In the genomic region with DNA sequence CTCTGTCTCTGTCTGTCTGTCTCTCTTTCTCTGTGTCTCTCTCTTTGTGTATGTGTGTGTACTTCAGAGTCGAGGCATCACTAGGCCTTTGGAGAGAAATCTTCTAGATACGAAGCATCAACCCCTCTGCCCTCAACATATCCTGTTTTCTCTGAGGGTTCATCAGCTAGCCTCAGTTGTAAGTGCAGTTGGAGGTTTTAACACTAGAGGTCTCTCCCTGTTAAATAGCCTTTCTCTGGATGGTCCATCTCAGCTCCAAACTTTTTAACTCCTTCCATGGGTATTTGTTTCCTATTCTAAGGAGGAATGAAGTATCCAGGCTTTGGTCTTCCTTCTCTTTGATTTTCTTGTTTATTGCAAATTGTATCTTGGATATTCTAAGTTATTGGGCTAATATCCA, we compare ENCODE assay signal across 25 mouse cellular contexts.
A peak's percentile ranks its signal among the peaks of the same experiment; 100 is the strongest.
DNase-seq lines count a peak whose midpoint lies in the region; ATAC-seq and TF ChIP-seq lines count a peak whose summit lies in the region.
"Had no signal": no experiment of that assay in that cellular context is flagged by ENCODE, and none has a peak within 500 bp of the region (broad histone marks: within the 10 kb centered on the region; RNA-seq: fewer than 3 reads in every experiment).

No protein-coding gene starts in this region.

- WGBS in kidney, postnatal 0 days = 70% methylated on average over 2 of the region's 2 CpGs

- no peaks in the 10 kb centered on the region for H3K9me3 ChIP-seq in kidney, postnatal 0 days (replicated peaks; ENCODE audit: low read length)
- H3K9me3 ChIP-seq: embryonic facial prominence, embryonic 12.5 days; forebrain, embryonic 12.5 days; heart, embryonic 15.5 days; limb, embryonic 13.5 days; liver, embryonic 12.5 days; midbrain, embryonic 10.5 days had no signal

- no peak overlapping the region for H3K4me2 ChIP-seq in kidney, postnatal 0 days (ENCODE audit: low read length)
- H3K4me2 ChIP-seq: embryonic facial prominence, embryonic 12.5 days; forebrain, embryonic 12.5 days; heart, embryonic 15.5 days; limb, embryonic 13.5 days; liver, embryonic 12.5 days had no signal

- peak; percentile 64; the same call in 1 of the 2 replicates for ATAC-seq in frontal cortex, adult (ENCODE audit: low TSS enrichment)
- no peak for ATAC-seq in kidney, postnatal 0 days (replicated peaks; ENCODE audit: low FRiP score, low read depth)
- ATAC-seq: liver, embryonic 12.5 days had no signal

- H3K27me3 ChIP-seq in kidney, postnatal 0 days (ENCODE audit: insufficient read depth, low read length) = no peaks in the 10 kb centered on the region
- H3K27me3 ChIP-seq: embryonic facial prominence, embryonic 12.5 days; forebrain, embryonic 12.5 days; heart, embryonic 15.5 days; limb, embryonic 13.5 days; liver, embryonic 12.5 days had no signal

- H3K36me3 ChIP-seq in kidney, postnatal 0 days (ENCODE audit: insufficient read depth, low read length) = no peaks in the 10 kb centered on the region
- H3K36me3 ChIP-seq: embryonic facial prominence, embryonic 12.5 days; forebrain, embryonic 12.5 days; heart, embryonic 15.5 days; limb, embryonic 13.5 days; liver, embryonic 12.5 days; midbrain, embryonic 10.5 days had no signal

- no peak for DNase-seq in frontal cortex, postnatal 10 days (ENCODE audit: low spot score in 2 of 2)
- DNase-seq in kidney, postnatal 0 days (ENCODE audit: low spot score) = no peak
- DNase-seq in kidney, postnatal 25 days = no peak
- peak; percentile 1 for DNase-seq in 416B (ENCODE audit: low read depth)
- DNase-seq in R1 (ENCODE audit: low read depth, low spot score) = peak; percentile 10
- no peak for DNase-seq in spleen, postnatal 10 days (ENCODE audit: low spot score in 2 of 2)
- DNase-seq in adrenal gland, postnatal 36 days = no peak
- DNase-seq: cerebellum, adult 18-20 months; cerebellum, postnatal 14 days; gastrocnemius, postnatal 14 days; heart, adult 18-20 months; heart, postnatal 4 days; kidney, adult 18-20 months; lung, adult 18-20 months; lung, postnatal 10 days; right cerebral cortex, postnatal 25 days; spleen, adult 18-20 months had no signal

- peak; percentile 18; the same call in 1 of the 2 replicates for TF ChIP-seq CTCF in kidney, postnatal 0 days (IDR thresholded peaks at IDR 0.05; ENCODE audit: low read depth)

- H3K4me1 ChIP-seq in kidney, postnatal 0 days (replicated peaks; ENCODE audit: insufficient read depth, low read length) = no peaks in the 10 kb centered on the region
- H3K4me1 ChIP-seq: embryonic facial prominence, embryonic 12.5 days; heart, embryonic 15.5 days; limb, embryonic 13.5 days; liver, embryonic 12.5 days had no signal

- H3K27ac ChIP-seq in kidney, postnatal 0 days = no peak overlapping the region
- H3K27ac ChIP-seq: embryonic facial prominence, embryonic 12.5 days; forebrain, embryonic 12.5 days; heart, embryonic 15.5 days; limb, embryonic 13.5 days; liver, embryonic 12.5 days; midbrain, embryonic 10.5 days had no signal

- H3K9ac ChIP-seq in kidney, postnatal 0 days (ENCODE audit: low read depth, low read length) = no peak overlapping the region
- H3K9ac ChIP-seq: embryonic facial prominence, embryonic 12.5 days; forebrain, embryonic 12.5 days; heart, embryonic 15.5 days; limb, embryonic 13.5 days; liver, embryonic 12.5 days had no signal

- no peak overlapping the region for H3K4me3 ChIP-seq in kidney, postnatal 0 days (replicated peaks; ENCODE audit: low read depth, low read length)
- H3K4me3 ChIP-seq: embryonic facial prominence, embryonic 12.5 days; erythroblast, embryonic 14.5 days; forebrain, embryonic 12.5 days; heart, embryonic 15.5 days; limb, embryonic 13.5 days; liver, embryonic 12.5 days; midbrain, embryonic 10.5 days had no signal

Comparison
In these comparisons a context has a peak if more than half of its experiments do, and no peak if none do; other contexts are left out.
1. DNase-seq: peak in 416B (single experiment) and R1 (single experiment); none in frontal cortex, postnatal 10 days (0 of 2), kidney, postnatal 0 days (single experiment), kidney, postnatal 25 days (0 of 2), spleen, postnatal 10 days (0 of 2) and adrenal gland, postnatal 36 days (0 of 2).